Mouse (Mus musculus) lung, postnatal 0 days (tissue): ENCODE results near the gene Jak3.

ENCODE experiments used
- CTCF ChIP-seq: IDR thresholded peaks from 2 replicates; pipeline ENCODE4 v1.5.1; 2016; ENCODE audit warnings: antibody characterized with exemption, mild to moderate bottlenecking
- EP300 ChIP-seq: IDR thresholded peaks from 2 replicates; pipeline ENCODE4 v1.6.1; 2016; ENCODE audit warnings: antibody characterized with exemption, mild to moderate bottlenecking, control low read depth

- 0 out of 2 replicates have a peak, but pooled peaks have one; percentile 9 for TF ChIP-seq EP300
- no peak for TF ChIP-seq CTCF
These were observed 4.4 kb downstream of the Jak3 start for GRCm38 (mm10) chr8:71680471-71680870.
